Mouse (Mus musculus) small intestine, adult 2 months (tissue): Measurements from ENCODE around the gene Por. TPM values are rescaled to one million over a fixed set of nuclear protein-coding genes. Genes with fewer than 3 reads are reported as not detected.

Experiments
- H3K27ac ChIP-seq: fragments of 200-500 bp; 2 replicates; pipeline ENCODE4 v1.5.1; 2012; ENCODE audit warnings: low read depth, low read length, control low read depth, inconsistent platforms; ENCODE audit not compliant: insufficient read depth
- H3K27me3 ChIP-seq: fragments of 200-500 bp; 2 replicates; pipeline ENCODE4 v1.6.1; 2012; ENCODE audit warnings: mild to moderate bottlenecking, moderate library complexity, low read length, inconsistent platforms; ENCODE audit not compliant: control insufficient read depth, insufficient read depth
- H3K36me3 ChIP-seq: fragments of 200-500 bp; 2 replicates; pipeline ENCODE4 v1.6.1; 2012; ENCODE audit warnings: mild to moderate bottlenecking, low read length, control low read depth, inconsistent platforms; ENCODE audit not compliant: control insufficient read depth, insufficient read depth
- H3K4me1 ChIP-seq: fragments of 200-500 bp; 2 replicates; pipeline ENCODE4 v1.6.1; 2012; ENCODE audit warnings: low read length, inconsistent platforms, mixed read lengths; ENCODE audit not compliant: control insufficient read depth, insufficient read depth, insufficient read length
- H3K4me3 ChIP-seq: fragments of 200-500 bp; 2 replicates; pipeline ENCODE4 v1.5.1; 2012; ENCODE audit warnings: low read depth, mild to moderate bottlenecking, control low read depth, inconsistent platforms, low read length, moderate library complexity
- CTCF ChIP-seq: fragments of 200-500 bp; IDR thresholded peaks from 2 replicates; pipeline ENCODE4 v1.5.1; 2012; ENCODE audit warnings: low read depth, mild to moderate bottlenecking, control low read depth, inconsistent platforms, low read length, moderate library complexity, mixed read lengths; ENCODE audit not compliant: insufficient replicate concordance, insufficient read length; ENCODE audit errors: extremely low read depth
- POLR2A ChIP-seq: fragments of 200-500 bp; IDR thresholded peaks from 2 replicates; pipeline ENCODE4 v1.6.1; 2012; ENCODE audit warnings: low read depth, mild to moderate bottlenecking, control low read depth, inconsistent platforms, low read length, moderate library complexity
- WGBS: fragments of 180-500 bp; shearing (Covaris S2); methylation state at CpG from one replicate; pipeline ENCODE4 v1.1.7; 2018; 5-methylcytosine and 5-hydroxymethylcytosine counted together
- polyA plus RNA-seq: library from polyadenylated mRNA; depleted of rRNA; stranded (reverse); fragments of >200 nt; gene quantifications from 2 replicates; pipeline ENCODE4 v1.2.3, GENCODE M21; 2012; rRNA removed

Por gene
- 121 and 192 TPM in 2 replicates for polyA plus RNA-seq

DNA sequence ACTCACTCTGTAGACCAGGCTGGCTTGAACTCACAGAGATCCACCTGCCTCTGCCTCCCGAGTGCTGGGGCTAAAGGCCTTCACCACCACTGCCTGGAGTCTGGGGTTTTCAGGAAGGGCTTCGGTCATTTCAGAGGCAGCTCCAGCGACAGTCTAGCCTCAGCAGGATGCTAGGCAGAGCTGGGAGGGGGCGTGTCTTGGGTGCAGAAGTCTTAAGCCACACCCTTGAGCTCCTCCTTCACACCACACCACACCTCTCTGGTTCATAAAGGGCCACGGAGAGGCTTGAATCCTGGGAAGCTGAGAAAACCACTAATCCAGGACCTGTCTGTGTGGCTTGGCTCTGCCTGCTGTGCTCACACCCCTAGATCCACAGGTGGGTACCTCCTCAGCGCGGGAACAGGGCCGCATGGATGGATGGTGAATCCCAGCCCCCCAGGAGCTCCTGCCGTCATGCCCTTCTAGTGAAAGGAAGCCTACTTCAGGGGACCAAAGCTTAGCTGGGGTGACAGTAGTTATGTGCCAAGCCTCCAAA, at the start of gene Por:
Por (plus strand) TSS at position 293 of the 535 bp plus-strand sequence.
- H3K27me3 ChIP-seq = no peaks in the 10 kb centered on the region
- H3K36me3 ChIP-seq = no peaks in the 10 kb centered on the region
- no peak within 1 kb of the TSS for H3K27ac ChIP-seq
- H3K4me1 ChIP-seq = peaks cover 31% of the 10 kb centered on the region
- H3K4me3 ChIP-seq = no peak within 1 kb of the TSS
- 26% methylated on average over 9 of the region's 9 CpGs for WGBS
- TF ChIP-seq CTCF = no peak
- TF ChIP-seq POLR2A = no peak

DNA sequence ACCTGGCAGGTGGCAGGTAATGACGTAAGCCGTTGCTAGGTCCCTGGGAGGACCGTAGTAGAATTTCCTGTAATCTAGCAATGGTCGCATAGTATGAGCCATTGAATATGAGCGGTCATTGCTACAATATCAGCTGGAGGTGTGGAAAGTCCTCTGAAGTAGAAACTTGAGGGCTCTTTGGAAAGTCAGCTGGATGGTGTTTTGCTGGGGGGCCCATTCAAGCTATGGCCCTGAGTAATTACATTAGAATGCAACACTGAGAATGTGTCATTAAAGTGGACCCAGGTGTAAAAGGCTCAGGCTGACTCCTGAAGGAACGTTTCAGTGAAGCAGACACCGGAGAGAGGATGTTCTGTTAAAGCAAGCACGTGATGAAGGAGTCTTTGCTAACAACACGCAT, 49.3 kb upstream of the Por start:
- Histone ChIP-seq H3K27ac (no peak overlapping the region), H3K36me3 (no peaks in the 10 kb centered on the region), H3K4me3 (no peak overlapping the region), H3K27me3 (no peaks in the 10 kb centered on the region), H3K4me1 (peaks cover 3% of the 10 kb centered on the region)
- TF ChIP-seq POLR2A = no peak
- no peak for TF ChIP-seq CTCF
- WGBS = 83% methylated on average over 9 of the region's 9 CpGs

GRCm38 (mm10) chr5:135621725-135622124, 48.1 kb upstream of the Por start:
- no peak for TF ChIP-seq POLR2A
- TF ChIP-seq CTCF = no peak
- Histone ChIP-seq H3K4me1 (peaks cover 3% of the 10 kb centered on the region), H3K27ac (no peak overlapping the region), H3K27me3 (no peaks in the 10 kb centered on the region), H3K36me3 (no peaks in the 10 kb centered on the region), H3K4me3 (no peak overlapping the region)
- WGBS = 77% methylated on average over 10 of the region's 10 CpGs

GRCm38 (mm10) chr5:135623006-135623563, 46.7 kb upstream of the Por start:
- H3K27ac ChIP-seq = no peak overlapping the region
- H3K27me3 ChIP-seq = no peaks in the 10 kb centered on the region
- H3K36me3 ChIP-seq = no peaks in the 10 kb centered on the region
- no peak overlapping the region for H3K4me3 ChIP-seq
- WGBS = 81% methylated on average over 18 of the region's 18 CpGs
- no peak for TF ChIP-seq POLR2A
- TF ChIP-seq CTCF = no peak; the same call in 1 of the 2 replicates
- peaks cover 3% of the 10 kb centered on the region for H3K4me1 ChIP-seq

GRCm38 (mm10) chr5:135628916-135629315, 40.9 kb upstream of the Por start:
- Histone ChIP-seq H3K36me3 (no peaks in the 10 kb centered on the region), H3K4me1 (peaks cover 2% of the 10 kb centered on the region; the same call in 1 of the 2 replicates), H3K27ac (no peak overlapping the region), H3K27me3 (no peaks in the 10 kb centered on the region), H3K4me3 (no peak overlapping the region)
- WGBS = 48% methylated on average over 10 of the region's 10 CpGs
- TF ChIP-seq POLR2A (no peak), CTCF (peak; percentile 10; the same call in 1 of the 2 replicates)

GRCm38 (mm10) chr5:135629401-135629800, 40.4 kb upstream of the Por start:
- TF ChIP-seq POLR2A (no peak), CTCF (no peak)

GRCm38 (mm10) chr5:135630598-135630997, 39.2 kb upstream of the Por start:
- WGBS = 10% methylated on average over 3 of the region's 3 CpGs
- H3K4me1 ChIP-seq = peaks cover 2% of the 10 kb centered on the region; the same call in 1 of the 2 replicates
- H3K4me3 ChIP-seq = no peak overlapping the region
- H3K36me3 ChIP-seq = peaks cover 3% of the 10 kb centered on the region; the same call in 1 of the 2 replicates
- no peak overlapping the region for H3K27ac ChIP-seq
- TF ChIP-seq CTCF (peak; percentile 46; the same call in 1 of the 2 replicates), POLR2A (no peak)
- H3K27me3 ChIP-seq = no peaks in the 10 kb centered on the region

More at GRCm38 (mm10) chr5:135629401-135629800, 40.4 kb upstream of the Por start:
- 81% methylated on average over 3 of the region's 3 CpGs for WGBS
- Histone ChIP-seq H3K4me3 (no peak overlapping the region), H3K36me3 (no peaks in the 10 kb centered on the region), H3K27ac (no peak overlapping the region), H3K27me3 (no peaks in the 10 kb centered on the region), H3K4me1 (peaks cover 2% of the 10 kb centered on the region; the same call in 1 of the 2 replicates)
